Comparison of ENCODE assay signal across 8 mouse cellular contexts in genomic region chr6:117916737-117917426, GRCm38 (mm10). TPM values are rescaled to one million over a fixed set of nuclear protein-coding genes. Genes with fewer than 3 reads are reported as not detected.
DNase-seq lines count a peak whose midpoint lies in the region; ATAC-seq and TF ChIP-seq lines count a peak whose summit lies in the region.

No protein-coding gene starts in this region.

- H3K4me1 ChIP-seq in embryonic fibroblast, embryonic 13.5 days (ENCODE audit: control insufficient read depth, insufficient read depth, low read length) = peaks cover 7% of the 10 kb centered on the region
- H3K4me1 ChIP-seq in heart, embryonic 10.5 days = peaks cover 24% of the 10 kb centered on the region
- peaks cover 68% of the 10 kb centered on the region for H3K4me1 ChIP-seq in liver, embryonic 15.5 days (replicated peaks)
- H3K4me1 ChIP-seq in stomach, embryonic 15.5 days = peaks cover 14% of the 10 kb centered on the region

- whole genome bisulfite sequencing in heart, embryonic 10.5 days = under 1% methylated on average over 62 of the region's 62 CpGs
- under 1% methylated on average over 62 of the region's 62 CpGs for WGBS in liver, embryonic 15.5 days (ENCODE audit: insufficient replicate concordance)
- WGBS in stomach, embryonic 15.5 days = under 1% methylated on average over 62 of the region's 62 CpGs

- no peak for TF ChIP-seq CTCF in embryonic fibroblast, embryonic 13.5 days (IDR thresholded peaks at IDR 0.05; ENCODE audit: borderline replicate concordance, insufficient read depth, low read length)

- H3K27ac ChIP-seq in embryonic fibroblast, embryonic 13.5 days (ENCODE audit: insufficient read depth, low read length) = peak overlapping the region; percentile 97
- peak overlapping the region; percentile 96 for H3K27ac ChIP-seq in heart, embryonic 10.5 days
- peak overlapping the region; percentile 98 for H3K27ac ChIP-seq in liver, embryonic 15.5 days (replicated peaks)
- peak overlapping the region; percentile 99 for H3K27ac ChIP-seq in stomach, embryonic 15.5 days

- TF ChIP-seq POLR2A in embryonic fibroblast, embryonic 13.5 days (IDR thresholded peaks at IDR 0.05; ENCODE audit: low read depth, low read length) = peak; percentile 70

- no peaks in the 10 kb centered on the region for H3K27me3 ChIP-seq in heart, embryonic 10.5 days (ENCODE audit: insufficient read depth, poor library complexity, severe bottlenecking)
- H3K27me3 ChIP-seq in liver, embryonic 15.5 days = no peaks in the 10 kb centered on the region
- H3K27me3 ChIP-seq in stomach, embryonic 15.5 days (replicated peaks) = no peaks in the 10 kb centered on the region

- ATAC-seq in CD4-positive, CD25-positive, alpha-beta regulatory T cell, adult 4 months = peak; percentile 85
- ATAC-seq in liver, embryonic 15.5 days (ENCODE audit: insufficient read depth) = peak; percentile 96
- ATAC-seq in stomach, embryonic 15.5 days (ENCODE audit: insufficient read depth, low FRiP score, low read depth) = peak; percentile 94

- H3K4me2 ChIP-seq in liver, embryonic 15.5 days = peak overlapping the region; percentile 89
- peak overlapping the region; percentile 68 for H3K4me2 ChIP-seq in stomach, embryonic 15.5 days

- DNase-seq in brain, adult 2 months (ENCODE audit: low read depth, low spot score) = peak; percentile 87
- DNase-seq in heart, embryonic 10.5 days (ENCODE audit: low spot score) = peak; percentile 97
- peak; percentile 95 for DNase-seq in kidney, adult 9 months
- peak; percentile 86 for DNase-seq in neural tube, embryonic 10.5 days (ENCODE audit: extremely low spot score, low spot score)

- H3K9ac ChIP-seq in liver, embryonic 15.5 days = peak overlapping the region; percentile 75
- peak overlapping the region; percentile 81 for H3K9ac ChIP-seq in stomach, embryonic 15.5 days

- H3K4me3 ChIP-seq in embryonic fibroblast, embryonic 13.5 days (ENCODE audit: insufficient read depth, low read length) = peak overlapping the region; percentile 99
- peak overlapping the region; percentile 76 for H3K4me3 ChIP-seq in heart, embryonic 10.5 days
- H3K4me3 ChIP-seq in liver, embryonic 15.5 days (replicated peaks) = peak overlapping the region; percentile 65
- peak overlapping the region; percentile 69 for H3K4me3 ChIP-seq in stomach, embryonic 15.5 days (replicated peaks)

- no peaks in the 10 kb centered on the region for H3K9me3 ChIP-seq in heart, embryonic 10.5 days
- H3K9me3 ChIP-seq in liver, embryonic 15.5 days (replicated peaks) = no peaks in the 10 kb centered on the region
- H3K9me3 ChIP-seq in stomach, embryonic 15.5 days = no peaks in the 10 kb centered on the region

- H3K36me3 ChIP-seq in heart, embryonic 10.5 days = peaks cover 19% of the 10 kb centered on the region
- H3K36me3 ChIP-seq in liver, embryonic 15.5 days (replicated peaks) = peaks cover 31% of the 10 kb centered on the region
- H3K36me3 ChIP-seq in stomach, embryonic 15.5 days = 0 out of 2 replicates have a peak, but pooled peaks cover 4% of the 10 kb centered on the region

RNA-seq across cellular contexts. Expression of gene Hnrnpf, which starts 16.8 kb away (rescaled TPM):
- 1,000 to 10,000 TPM; 1,072 to 1,239 TPM for polyA plus RNA-seq in CD4-positive, CD25-positive, alpha-beta regulatory T cell, adult 4 months (2017; shearing (Covaris generic))
- polyA plus RNA-seq in embryonic fibroblast, embryonic 13.5 days (2011; ENCODE audit: insufficient read length, low read depth, missing spikeins) = 479 and 482 TPM in 2 replicates
- polyA plus RNA-seq in heart, embryonic 10.5 days (2016; fragmentation: Nextera tagmentation; extraction: Ambion mirVana) = 660 and 767 TPM in 2 replicates
- polyA plus RNA-seq in liver, embryonic 15.5 days (2015; fragmentation: Nextera tagmentation; extraction: Ambion mirVana) = 476 and 487 TPM in 2 replicates
- 705 and 736 TPM in 2 replicates for polyA plus RNA-seq in stomach, embryonic 15.5 days (2015; fragmentation: Nextera tagmentation; extraction: Ambion mirVana)

RNA-seq across cellular contexts. Expression of gene Fxyd4, which starts 20.6 kb away (rescaled TPM):
- polyA plus RNA-seq in CD4-positive, CD25-positive, alpha-beta regulatory T cell, adult 4 months (2017; shearing (Covaris generic)) = 10 to 100 TPM in 1 of 2 experiments, 1 to 10 TPM in 1; 7.6 to 14.3 TPM
- polyA plus RNA-seq in embryonic fibroblast, embryonic 13.5 days (2011; ENCODE audit: insufficient read length, low read depth, missing spikeins) = not detected in 2 replicates
- 2.2 and 4.1 TPM in 2 replicates for polyA plus RNA-seq in heart, embryonic 10.5 days (2016; fragmentation: Nextera tagmentation; extraction: Ambion mirVana)
- polyA plus RNA-seq in liver, embryonic 15.5 days (2015; fragmentation: Nextera tagmentation; extraction: Ambion mirVana) = 0.36 and 0.47 TPM in 2 replicates
- polyA plus RNA-seq in stomach, embryonic 15.5 days (2015; fragmentation: Nextera tagmentation; extraction: Ambion mirVana) = 2.7 and 2.9 TPM in 2 replicates

RNA-seq across cellular contexts. Expression of gene Zfp239, which starts 55.0 kb away (rescaled TPM):
- 1 to 10 TPM; 2.4 to 3.3 TPM for polyA plus RNA-seq in CD4-positive, CD25-positive, alpha-beta regulatory T cell, adult 4 months (2017; shearing (Covaris generic))
- polyA plus RNA-seq in embryonic fibroblast, embryonic 13.5 days (2011; ENCODE audit: insufficient read length, low read depth, missing spikeins) = 4.9 and 5.5 TPM in 2 replicates
- polyA plus RNA-seq in heart, embryonic 10.5 days (2016; fragmentation: Nextera tagmentation; extraction: Ambion mirVana) = 4.2 and 6.3 TPM in 2 replicates
- 2.0 and 2.4 TPM in 2 replicates for polyA plus RNA-seq in liver, embryonic 15.5 days (2015; fragmentation: Nextera tagmentation; extraction: Ambion mirVana)
- polyA plus RNA-seq in stomach, embryonic 15.5 days (2015; fragmentation: Nextera tagmentation; extraction: Ambion mirVana) = 6.0 and 6.4 TPM in 2 replicates

Comparison
In these comparisons a context has a peak if more than half of its experiments do, and no peak if none do; other contexts are left out.
1. Peak in every context shown above with its lines: DNase-seq, ATAC-seq, H3K4me3 ChIP-seq and H3K27ac ChIP-seq.